In genomic region chr9:121351388-121352078, GRCm38 (mm10) we compare ENCODE assay signal across 8 mouse cellular contexts. TPM values are rescaled to one million over a fixed set of nuclear protein-coding genes. Genes with fewer than 3 reads are reported as not detected.
DNase-seq lines count a peak whose midpoint lies in the region; ATAC-seq and TF ChIP-seq lines count a peak whose summit lies in the region.

No protein-coding gene starts in this region.

- H3K9ac ChIP-seq in ES-E14 (ENCODE audit: insufficient read depth, low read depth, low read length, poor library complexity, severe bottlenecking) = peak overlapping the region; percentile 27; the same call in 1 of the 2 replicates
- H3K9ac ChIP-seq in forebrain, embryonic 13.5 days = no peak overlapping the region; the same call in 1 of the 2 replicates

- H3K27me3 ChIP-seq in kidney, adult 2 months (replicated peaks; ENCODE audit: control insufficient read depth, insufficient read depth, low read length) = no peaks in the 10 kb centered on the region
- H3K27me3 ChIP-seq in forebrain, embryonic 13.5 days = no peaks in the 10 kb centered on the region

- ATAC-seq in forebrain, embryonic 13.5 days = no peak

- 45% methylated on average over 9 of the region's 9 CpGs for WGBS in kidney, adult 2 months
- 57% methylated on average over 9 of the region's 9 CpGs for WGBS in forebrain, embryonic 13.5 days

- TF ChIP-seq CTCF in kidney, adult 2 months (conservative IDR thresholded peaks at IDR 0.05; ENCODE audit: insufficient read depth, insufficient read length, low read depth, low read length) = no peak

- no peaks in the 10 kb centered on the region for H3K9me3 ChIP-seq in ES-E14 (ENCODE audit: control insufficient read depth, insufficient read depth, low read depth, low read length)
- H3K9me3 ChIP-seq in forebrain, embryonic 13.5 days (replicated peaks) = no peaks in the 10 kb centered on the region

- in situ Hi-C loops in ES-E14 (cut with MboI; ENCODE audit: low sequenced_read_pairs in 2 of 2, unreplicated experiment in 2 of 2) = loop anchor here in 1 of 2 experiments (5.0 kb wide), 1 partner anchor 49 kb away; no protein-coding TSS in a partner anchor

- TF ChIP-seq POLR2A in kidney, adult 2 months (IDR thresholded peaks at IDR 0.05; ENCODE audit: low read depth, low read length) = no peak

- peaks cover 64% of the 10 kb centered on the region for H3K4me1 ChIP-seq in kidney, adult 2 months (ENCODE audit: control insufficient read depth, insufficient read depth, low read length)
- H3K4me1 ChIP-seq in ES-E14 (ENCODE audit: control insufficient read depth in 2 of 2, insufficient read depth in 2 of 2, low read length in 2 of 2, poor library complexity in 1 of 2) = peaks cover 21 to 55% of the 10 kb centered on the region in 2 experiments
- H3K4me1 ChIP-seq in forebrain, embryonic 13.5 days = peaks cover 71% of the 10 kb centered on the region

- H3K4me3 ChIP-seq in kidney, adult 2 months (ENCODE audit: insufficient read depth, low read depth, low read length) = no peak overlapping the region
- no peak overlapping the region for H3K4me3 ChIP-seq in ES-E14 (ENCODE audit: insufficient read depth in 1 of 2, low read depth in 1 of 2, low read length in 2 of 2, poor library complexity in 1 of 2, severe bottlenecking in 1 of 2)
- H3K4me3 ChIP-seq in forebrain, embryonic 13.5 days = no peak overlapping the region

- no peak overlapping the region for H3K4me2 ChIP-seq in forebrain, embryonic 13.5 days

- peak overlapping the region; percentile 24; the same call in 1 of the 2 replicates for H3K27ac ChIP-seq in kidney, adult 2 months (ENCODE audit: insufficient read depth, low read depth, low read length)
- H3K27ac ChIP-seq in ES-E14 (ENCODE audit: insufficient read depth, low read depth, low read length, poor library complexity, severe bottlenecking) = peak overlapping the region; percentile 79; the same call in 1 of the 2 replicates
- H3K27ac ChIP-seq in forebrain, embryonic 13.5 days = peak overlapping the region; percentile 63

- no peak for DNase-seq in kidney, adult 2 months
- no peak for DNase-seq in kidney, postnatal 36 days
- DNase-seq in ES-E14 (ENCODE audit: low read depth, low spot score) = no peak
- peak; percentile 46 for DNase-seq in lung, postnatal 36 days
- no peak for DNase-seq in urinary bladder, postnatal 4 days (ENCODE audit: low spot score in 2 of 2)
- no peak for DNase-seq in adrenal gland, adult 2 months
- DNase-seq in layer of hippocampus, postnatal 10 days (ENCODE audit: low spot score in 2 of 2) = no peak

- no peaks in the 10 kb centered on the region for H3K36me3 ChIP-seq in kidney, adult 2 months (ENCODE audit: control insufficient read depth, insufficient read depth, low read length)
- H3K36me3 ChIP-seq in ES-E14 (ENCODE audit: control insufficient read depth, insufficient read depth, low read length, poor library complexity, severe bottlenecking) = no peaks in the 10 kb centered on the region
- no peaks in the 10 kb centered on the region for H3K36me3 ChIP-seq in forebrain, embryonic 13.5 days (ENCODE audit: poor library complexity, severe bottlenecking)

TF ChIP-seq in ES-E14, 5 proteins besides CTCF, POLR2A, EP300 and RAD21:
- TF ChIP-seq ZC3H11A (IDR thresholded peaks at IDR 0.05; ENCODE audit: borderline replicate concordance, low read depth, low read length) (no peak), ZNF384 (IDR thresholded peaks at IDR 0.05; ENCODE audit: low read depth, low read length) (no peak), HCFC1 (IDR thresholded peaks at IDR 0.05; ENCODE audit: borderline replicate concordance, insufficient read depth, low read length) (no peak), MAFK (IDR thresholded peaks at IDR 0.05; ENCODE audit: insufficient read depth, low read depth, low read length) (no peak), CHD2 (IDR thresholded peaks at IDR 0.05; ENCODE audit: low read depth, low read length) (no peak)

RNA-seq across cellular contexts. Expression of gene Trak1, which starts 54.2 kb away (rescaled TPM):
- polyA plus RNA-seq in kidney, adult 2 months (2012; rRNA removed) = 65.1 and 65.2 TPM in 2 replicates
- 18.9 and 42.6 TPM in 2 replicates for total RNA-seq in ES-E14 (2012; rRNA removed)
- 49.7 and 49.9 TPM in 2 replicates for polyA plus RNA-seq in forebrain, embryonic 13.5 days (2015; fragmentation: Nextera tagmentation; extraction: Ambion mirVana)
- total RNA-seq in adrenal gland, adult 2 months (2021) = 10 to 100 TPM; 67.8 to 83.7 TPM
- polyA plus RNA-seq in adrenal gland, adult 2 months (2012; rRNA removed) = 52.2 and 52.3 TPM in 2 replicates
- 100 to 1,000 TPM; 207 to 210 TPM for total RNA-seq in layer of hippocampus, postnatal 10 days (2021)

Comparison
In these comparisons a context has a peak if more than half of its experiments do, and no peak if none do; other contexts are left out.
1. H3K27ac ChIP-seq: peak in every context shown above with its lines; median percentile 79 in ES-E14; 63 in forebrain, embryonic 13.5 days; 24 in kidney, adult 2 months.